9 mouse cellular contexts compared by ENCODE assay signal in genomic region chr13:29016145-29016651, GRCm38 (mm10).
DNase-seq lines count a peak whose midpoint lies in the region; ATAC-seq lines count a peak whose summit lies in the region.
"Had no signal": no experiment of that assay in that cellular context is flagged by ENCODE, and none has a peak within 500 bp of the region (broad histone marks: within the 10 kb centered on the region; RNA-seq: fewer than 3 reads in every experiment).

No protein-coding gene starts in this region.

- WGBS in forebrain, embryonic 12.5 days, result 70% methylated on average over 25 of the region's 25 CpGs
- WGBS in neural tube, embryonic 13.5 days, result 46% methylated on average over 25 of the region's 25 CpGs
- 90% methylated on average over 25 of the region's 25 CpGs for WGBS in heart, embryonic 11.5 days (ENCODE audit: insufficient replicate concordance)
- 86% methylated on average over 25 of the region's 25 CpGs for WGBS in kidney, embryonic 14.5 days

- H3K27me3 ChIP-seq in forebrain, embryonic 12.5 days, result no peaks in the 10 kb centered on the region
- H3K27me3 ChIP-seq in neural tube, embryonic 13.5 days, result no peaks in the 10 kb centered on the region
- H3K27me3 ChIP-seq in heart, embryonic 11.5 days (ENCODE audit: control insufficient read depth, insufficient read depth, low read length), result no peaks in the 10 kb centered on the region
- no peaks in the 10 kb centered on the region for H3K27me3 ChIP-seq in kidney, embryonic 14.5 days (ENCODE audit: control insufficient read depth, insufficient read depth, low read length)
- H3K27me3 ChIP-seq: heart, embryonic 15.5 days had no signal

- H3K27ac ChIP-seq in forebrain, embryonic 12.5 days, result peak overlapping the region; percentile 77
- peak overlapping the region; percentile 95 for H3K27ac ChIP-seq in neural tube, embryonic 13.5 days (replicated peaks)
- H3K27ac ChIP-seq in heart, embryonic 11.5 days (ENCODE audit: low read depth, low read length), result no peak overlapping the region
- H3K27ac ChIP-seq in kidney, embryonic 14.5 days (ENCODE audit: low read depth, low read length), result no peak overlapping the region
- H3K27ac ChIP-seq: heart, embryonic 15.5 days had no signal

- H3K4me2 ChIP-seq in forebrain, embryonic 12.5 days, result peak overlapping the region; percentile 48
- H3K4me2 ChIP-seq in neural tube, embryonic 13.5 days, result peak overlapping the region; percentile 55
- H3K4me2 ChIP-seq in heart, embryonic 11.5 days, result no peak overlapping the region
- H3K4me2 ChIP-seq in kidney, embryonic 14.5 days (replicated peaks; ENCODE audit: low read depth, low read length), result no peak overlapping the region
- H3K4me2 ChIP-seq: heart, embryonic 15.5 days had no signal

- H3K4me3 ChIP-seq in forebrain, embryonic 12.5 days (replicated peaks), result peak overlapping the region; percentile 7
- peak overlapping the region; percentile 33 for H3K4me3 ChIP-seq in neural tube, embryonic 13.5 days
- H3K4me3 ChIP-seq in heart, embryonic 11.5 days (ENCODE audit: low read depth, low read length), result no peak overlapping the region
- H3K4me3 ChIP-seq in kidney, embryonic 14.5 days (ENCODE audit: low read length), result no peak overlapping the region
- H3K4me3 ChIP-seq: heart, embryonic 15.5 days had no signal

- peaks cover 35% of the 10 kb centered on the region for H3K4me1 ChIP-seq in forebrain, embryonic 12.5 days
- H3K4me1 ChIP-seq in neural tube, embryonic 13.5 days (replicated peaks), result peaks cover 51% of the 10 kb centered on the region
- 0 out of 2 replicates have a peak, but pooled peaks cover 6% of the 10 kb centered on the region for H3K4me1 ChIP-seq in heart, embryonic 11.5 days (ENCODE audit: control insufficient read depth, insufficient read depth, low read length)
- H3K4me1 ChIP-seq in kidney, embryonic 14.5 days (ENCODE audit: control insufficient read depth, insufficient read depth, low read length), result no peaks in the 10 kb centered on the region

- intact Hi-C loops in gastrocnemius, postnatal 14 days (cut with DNase I; ENCODE audit: low total_unique reads), result no loop called here

- H3K9me3 ChIP-seq in forebrain, embryonic 12.5 days, result no peaks in the 10 kb centered on the region
- H3K9me3 ChIP-seq in neural tube, embryonic 13.5 days, result no peaks in the 10 kb centered on the region
- H3K9me3 ChIP-seq in heart, embryonic 11.5 days (replicated peaks; ENCODE audit: control insufficient read depth, low read length), result no peaks in the 10 kb centered on the region
- no peaks in the 10 kb centered on the region for H3K9me3 ChIP-seq in kidney, embryonic 14.5 days (ENCODE audit: control insufficient read depth, low read length)
- H3K9me3 ChIP-seq: heart, embryonic 15.5 days had no signal

- peak; percentile 51 to 61 for DNase-seq in cerebellum, adult 18-20 months
- DNase-seq in layer of hippocampus, adult 9-11 months, result peak; percentile 73
- DNase-seq in adrenal gland, postnatal 14 days, result no peak
- no peak for DNase-seq in gastrocnemius, postnatal 14 days

- no peak for ATAC-seq in forebrain, embryonic 12.5 days (ENCODE audit: low FRiP score)
- ATAC-seq in neural tube, embryonic 13.5 days (ENCODE audit: low read depth), result peak; percentile 66
- no peak for ATAC-seq in heart, embryonic 11.5 days (replicated peaks; ENCODE audit: insufficient number of reproducible peaks, low FRiP score, low TSS enrichment)
- ATAC-seq in kidney, embryonic 14.5 days (ENCODE audit: low FRiP score, low TSS enrichment), result no peak

- peak overlapping the region; percentile 29; the same call in 1 of the 2 replicates for H3K9ac ChIP-seq in forebrain, embryonic 12.5 days
- peak overlapping the region; percentile 68 for H3K9ac ChIP-seq in neural tube, embryonic 13.5 days
- H3K9ac ChIP-seq in heart, embryonic 11.5 days (ENCODE audit: low read depth, low read length), result no peak overlapping the region
- H3K9ac ChIP-seq in kidney, embryonic 14.5 days (ENCODE audit: low read depth, low read length), result no peak overlapping the region
- H3K9ac ChIP-seq: heart, embryonic 15.5 days had no signal

- no peaks in the 10 kb centered on the region for H3K36me3 ChIP-seq in forebrain, embryonic 12.5 days (replicated peaks)
- H3K36me3 ChIP-seq in neural tube, embryonic 13.5 days, result no peaks in the 10 kb centered on the region
- H3K36me3 ChIP-seq in heart, embryonic 11.5 days (ENCODE audit: control insufficient read depth, insufficient read depth, low read length), result no peaks in the 10 kb centered on the region
- H3K36me3 ChIP-seq in kidney, embryonic 14.5 days (ENCODE audit: control insufficient read depth, insufficient read depth, low read length), result no peaks in the 10 kb centered on the region
- H3K36me3 ChIP-seq: heart, embryonic 15.5 days had no signal

Comparison
In these comparisons a context has a peak if more than half of its experiments do, and no peak if none do; other contexts are left out.
1. DNase-seq: peak in cerebellum, adult 18-20 months (2 of 2) and layer of hippocampus, adult 9-11 months (single experiment); none in adrenal gland, postnatal 14 days (single experiment) and gastrocnemius, postnatal 14 days (single experiment).
2. H3K27ac ChIP-seq: peak in forebrain, embryonic 12.5 days (single experiment) and neural tube, embryonic 13.5 days (single experiment); none in heart, embryonic 11.5 days (single experiment) and kidney, embryonic 14.5 days (single experiment).
3. H3K4me2 ChIP-seq: peak in forebrain, embryonic 12.5 days (single experiment) and neural tube, embryonic 13.5 days (single experiment); none in heart, embryonic 11.5 days (single experiment) and kidney, embryonic 14.5 days (single experiment).
4. H3K4me3 ChIP-seq: peak in forebrain, embryonic 12.5 days (single experiment) and neural tube, embryonic 13.5 days (single experiment); none in heart, embryonic 11.5 days (single experiment) and kidney, embryonic 14.5 days (single experiment).
5. H3K9ac ChIP-seq: peak in forebrain, embryonic 12.5 days (single experiment) and neural tube, embryonic 13.5 days (single experiment); none in heart, embryonic 11.5 days (single experiment) and kidney, embryonic 14.5 days (single experiment).